Mouse (Mus musculus) left cerebral cortex, adult 2 months (tissue): ENCODE data around the gene Gm9837. TPM values are rescaled to one million over a fixed set of nuclear protein-coding genes. Genes with fewer than 3 reads are reported as not detected.
"Not testable (repeated sequence)": the region's sequence is repeated elsewhere in the genome, so short reads cannot be mapped to it uniquely, and the experiment has no call there.

Experiments used
- DNase-seq, 2 experiments: peaks; one replicate each; pipeline ENCODE4 v3.0.0; 2021 to 2022; ENCODE audit warnings: low spot score in 2 of 2, mixed read lengths in 1 of 2; ENCODE audit errors: extremely low spot score in 1 of 2
- H3K27ac ChIP-seq: fragments of 200-600 bp; 2 replicates; pipeline ENCODE4 v1.8.1; 2022
- H3K4me3 ChIP-seq: fragments of 200-600 bp; 2 replicates; pipeline ENCODE4 v1.8.1; 2022
- CTCF ChIP-seq: fragments of 200-600 bp; IDR thresholded peaks from 2 replicates; pipeline ENCODE4 v1.8.1; 2022; ENCODE audit warnings: antibody characterized with exemption, mild to moderate bottlenecking, moderate library complexity
- intact Hi-C: fragments of 180-260 bp; cut with DNase I; formaldehyde crosslinking; loops from one replicate; pipeline ENCODE4 v1.15.1; 2025
- total RNA-seq, 2 experiments: library from RNA; stranded (reverse); gene quantifications; 2 replicates each; pipeline ENCODE4 v1.2.3; 2021

Gm9837 gene
- total RNA-seq, 2 experiments from 2014 or later, result 0.84 TPM; not detected in 1

DNA sequence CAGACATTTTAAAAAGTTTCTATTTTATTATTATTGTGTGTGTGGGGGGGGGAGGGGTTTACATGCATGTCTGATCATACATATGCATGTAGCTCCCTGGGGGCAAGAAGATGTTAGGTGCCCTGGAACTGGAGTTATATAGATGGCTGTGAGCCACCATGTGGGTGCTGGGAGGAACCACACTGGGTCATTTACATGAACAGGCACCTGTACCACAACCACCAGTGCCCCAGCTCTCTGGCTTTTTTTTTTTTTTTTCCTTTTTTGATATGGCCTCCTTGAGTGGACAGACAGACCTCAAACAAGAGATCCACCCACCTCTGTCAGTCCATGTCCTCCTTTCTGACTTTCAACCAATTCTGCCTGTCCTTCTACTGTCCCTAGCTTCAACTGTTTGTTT lies 41.1 kb downstream of the Gm9837 start:
- Histone ChIP-seq H3K4me3 (peak overlapping the region; percentile 74), H3K27ac (no peak overlapping the region)
- DNase-seq, result no peak
- no peak for TF ChIP-seq CTCF
- intact Hi-C loops, result no loop called here

GRCm38 (mm10) chr11:53428716-53429057 lies 41.6 kb downstream of the Gm9837 start:
- TF ChIP-seq CTCF, result no peak
- Histone ChIP-seq H3K4me3 (no peak overlapping the region), H3K27ac (no peak overlapping the region)
- DNase-seq, result no peak
- intact Hi-C loops, result no loop called here

- intact Hi-C loops, result no loop called here
- no peak for DNase-seq
- H3K4me3 ChIP-seq, result no peak overlapping the region
- TF ChIP-seq CTCF, result no peak
- no peak overlapping the region for H3K27ac ChIP-seq
Measured at GRCm38 (mm10) chr11:53427993-53428715, 42.1 kb downstream of the Gm9837 start.

DNA sequence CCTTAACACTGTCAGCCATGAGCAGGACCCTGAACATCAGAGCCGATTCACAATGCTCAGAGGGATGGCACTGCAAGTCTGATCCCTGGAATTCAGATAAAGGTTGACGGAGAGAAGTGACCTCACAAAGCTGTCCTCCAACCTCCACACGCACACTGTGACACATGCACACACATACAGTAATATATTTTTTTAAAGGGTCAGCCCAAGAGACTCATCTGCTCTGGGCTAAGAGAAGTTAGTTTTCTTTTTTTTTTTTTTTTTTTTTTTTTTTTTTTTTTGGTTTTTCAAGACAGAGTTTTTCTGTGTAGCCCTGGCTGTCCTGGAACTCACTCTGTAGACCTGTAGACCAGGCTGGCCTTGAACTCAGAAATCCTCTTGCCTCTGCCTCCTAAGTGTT lies 43.4 kb downstream of the Gm9837 start:
- H3K27ac ChIP-seq, intact Hi-C loops, H3K4me3 ChIP-seq, DNase-seq: not testable (repeated sequence)

GRCm38 (mm10) chr11:53425711-53426255 lies 44.5 kb downstream of the Gm9837 start:
- no peak for TF ChIP-seq CTCF
- Histone ChIP-seq H3K4me3 (no peak overlapping the region), H3K27ac (peak overlapping the region; percentile 69)
- DNase-seq, result no peak
- intact Hi-C loops, result no loop called here

GRCm38 (mm10) chr11:53425251-53425650 lies 45.0 kb downstream of the Gm9837 start:
- no peak for DNase-seq
- H3K27ac ChIP-seq, result peak overlapping the region; percentile 69

DNA sequence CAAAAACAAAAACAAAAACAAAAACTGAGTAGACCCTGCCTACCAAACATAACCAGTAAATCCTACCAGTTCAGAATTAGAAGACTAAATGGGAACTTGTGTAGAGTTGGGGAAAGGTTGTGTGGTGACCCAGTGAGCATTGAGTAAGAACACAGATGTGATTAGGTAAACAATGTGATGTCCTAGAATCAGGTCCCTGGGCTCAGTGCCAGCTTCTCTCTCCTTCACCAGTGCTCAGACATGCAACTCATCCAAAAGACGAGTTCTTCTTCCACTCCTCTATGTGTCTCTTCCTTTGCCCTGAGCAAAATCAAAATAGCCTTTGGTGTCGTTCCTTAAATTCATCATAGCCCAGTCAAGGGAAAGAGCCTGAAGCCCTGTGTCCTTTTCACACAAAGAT lies 45.5 kb downstream of the Gm9837 start:
- no peak for TF ChIP-seq CTCF
- Histone ChIP-seq H3K27ac (peak overlapping the region; percentile 69), H3K4me3 (no peak overlapping the region)
- no peak for DNase-seq
- intact Hi-C loops, result no loop called here

More at GRCm38 (mm10) chr11:53425251-53425650, 45.0 kb downstream of the Gm9837 start:
- intact Hi-C loops, result no loop called here
- TF ChIP-seq CTCF, result no peak
- no peak overlapping the region for H3K4me3 ChIP-seq

GRCm38 (mm10) chr11:53423036-53423435 lies 47.2 kb downstream of the Gm9837 start, which contains the start of gene Leap2:
Leap2 (minus strand) TSS chr11:53423170.
- intact Hi-C loops, result no loop called here
- no peak for DNase-seq
- TF ChIP-seq CTCF, result no peak
- no peak within 1 kb of the TSS for H3K4me3 ChIP-seq
- H3K27ac ChIP-seq, result no peak within 1 kb of the TSS

Other genes starting within 250 kb of the Gm9837 start
- 100 to 1,000 TPM; 171 to 189 TPM for gene Hspa4, start 170.0 kb downstream of the Gm9837 start, total RNA-seq
- gene Zcchc10, start 145.8 kb downstream of the Gm9837 start, total RNA-seq, result 10 to 100 TPM; 10.4 TPM
- 100 to 1,000 TPM; 187 to 201 TPM for gene Aff4, start 119.6 kb downstream of the Gm9837 start, total RNA-seq
- not detected for gene Leap2, start 47.3 kb downstream of the Gm9837 start, total RNA-seq
- 100 to 1,000 TPM; 388 to 436 TPM for gene Uqcrq, start 39.6 kb downstream of the Gm9837 start, total RNA-seq
- 1 to 10 TPM in 1 of 2 experiments, under 1 TPM in 1; 0.89 to 1.1 TPM for gene Gdf9, start 39.5 kb downstream of the Gm9837 start, total RNA-seq
- under 1 TPM; 0.33 to 0.34 TPM for gene Gm10447, start 13.4 kb downstream of the Gm9837 start, total RNA-seq
- gene Shroom1, start 13.3 kb downstream of the Gm9837 start, total RNA-seq, result 1 to 10 TPM; 5.4 to 6.3 TPM
- gene Gm9945, start 9.7 kb upstream of the Gm9837 start, total RNA-seq, result 1 to 10 TPM; 1.8 to 2.2 TPM
- 10 to 100 TPM; 68.8 to 83.8 TPM for gene Sowaha, start 9.8 kb upstream of the Gm9837 start, total RNA-seq
- gene Sept8, start 48.8 kb upstream of the Gm9837 start, total RNA-seq, result 100 to 1,000 TPM; 304 to 314 TPM
- gene Kif3a, start 96.9 kb upstream of the Gm9837 start, total RNA-seq, result 100 to 1,000 TPM; 127 to 131 TPM
- not detected for gene Il4, start 148.2 kb upstream of the Gm9837 start, total RNA-seq
- not detected for gene Il13, start 164.2 kb upstream of the Gm9837 start, total RNA-seq
- gene Rad50, start 236.8 kb upstream of the Gm9837 start, total RNA-seq, result 10 to 100 TPM; 10.9 to 12.0 TPM